Mouse (Mus musculus) MEL (cell line): ENCODE measurements at regions not wholly inside any gene's neighbourhood (a gene's known extent, or its start where the extent isn't known, plus 50 kb on each side); places are given as distances from the start of the nearest gene placed in this dataset.

Experiments
- DNase-seq: peaks from one replicate; pipeline ENCODE4 v3.0.0; 2011; ENCODE audit warnings: low read depth, low spot score
- H3K27ac ChIP-seq: 2 replicates; pipeline ENCODE4 v1.5.1; 2012; ENCODE audit warnings: low read depth, mild to moderate bottlenecking, control low read depth, low read length, moderate library complexity; ENCODE audit not compliant: control insufficient read depth
- H3K27me3 ChIP-seq, 2 experiments: fragments of 150-350 bp in 1 of 2; sonication (generic) in 1 of 2; 2 replicates each; pipeline ENCODE4 v1.6.1; 2012; ENCODE audit warnings: low read length in 2 of 2, mild to moderate bottlenecking in 2 of 2, improper control_type of control experiment in 1 of 2, moderate library complexity in 1 of 2; ENCODE audit not compliant: insufficient read depth in 2 of 2, control insufficient read depth in 1 of 2
- H3K36me3 ChIP-seq, 2 experiments: 2 replicates each; pipeline ENCODE4 v1.6.1; 2012 to 2014; ENCODE audit warnings: low read length in 2 of 2, improper control_type of control experiment in 1 of 2, inconsistent platforms in 1 of 2, mild to moderate bottlenecking in 1 of 2; ENCODE audit not compliant: insufficient read depth in 2 of 2, control insufficient read depth in 1 of 2
- H3K4me1 ChIP-seq, 2 experiments: fragments of 150-350 bp in 1 of 2; sonication (generic) in 1 of 2; 2 replicates each; pipeline ENCODE4 v1.6.1; 2012; ENCODE audit warnings: low read length in 2 of 2, improper control_type of control experiment in 1 of 2, mild to moderate bottlenecking in 1 of 2; ENCODE audit not compliant: insufficient read depth in 2 of 2, control insufficient read depth in 1 of 2
- H3K4me3 ChIP-seq, 2 experiments: fragments of 150-350 bp in 1 of 2; sonication (generic) in 1 of 2; 2 replicates each; pipeline ENCODE4 v1.5.1; 2012; ENCODE audit warnings: low read depth in 2 of 2, low read length in 2 of 2, mild to moderate bottlenecking in 2 of 2, moderate library complexity in 2 of 2, control low read depth in 1 of 2, improper control_type of control experiment in 1 of 2; ENCODE audit not compliant: control insufficient read depth in 1 of 2, insufficient read depth in 1 of 2
- H3K79me2 ChIP-seq: 2 replicates; pipeline ENCODE4 v1.6.1; 2012; ENCODE audit warnings: mild to moderate bottlenecking, low read length, moderate library complexity; ENCODE audit not compliant: control insufficient read depth, poor library complexity, insufficient read depth
- H3K9ac ChIP-seq: 2 replicates; pipeline ENCODE4 v1.6.1; 2012; ENCODE audit warnings: low read depth, mild to moderate bottlenecking, control low read depth, low read length, moderate library complexity; ENCODE audit not compliant: control insufficient read depth, poor library complexity, severe bottlenecking
- H3K9me3 ChIP-seq: fragments of 150-350 bp; sonication (generic); replicated peaks from 2 replicates; pipeline ENCODE4 v1.6.1; 2012; ENCODE audit warnings: mild to moderate bottlenecking, low read length, improper control_type of control experiment, moderate library complexity; ENCODE audit not compliant: insufficient read depth
- BHLHE40 ChIP-seq: IDR thresholded peaks from 2 replicates; pipeline ENCODE4 v1.6.1; 2012; ENCODE audit warnings: low read depth, mild to moderate bottlenecking, inconsistent platforms, low read length, improper control_type of control experiment, borderline replicate concordance
- CHD1 ChIP-seq: IDR thresholded peaks from 2 replicates; pipeline ENCODE4 v1.6.1; 2012; ENCODE audit warnings: low read depth, mild to moderate bottlenecking, inconsistent platforms, low read length, improper control_type of control experiment
- CHD2 ChIP-seq: IDR thresholded peaks from 2 replicates; pipeline ENCODE4 v1.6.1; 2011; ENCODE audit warnings: low read length, improper control_type of control experiment
- CTCF ChIP-seq, 3 experiments: IDR thresholded peaks in 2 of 3; conservative IDR thresholded peaks in 1 of 3; 2 replicates each; pipeline ENCODE4 v1.5.1; 2011 to 2012; ENCODE audit warnings: low read length in 3 of 3, low read depth in 2 of 3, mild to moderate bottlenecking in 2 of 3, improper control_type of control experiment in 1 of 3, inconsistent platforms in 1 of 3, mixed read lengths in 1 of 3, moderate library complexity in 1 of 3; ENCODE audit not compliant: control insufficient read depth in 1 of 3, insufficient read depth in 1 of 3, poor library complexity in 1 of 3, severe bottlenecking in 1 of 3
- EP300 ChIP-seq, 2 experiments: IDR thresholded peaks; 2 replicates each; pipeline ENCODE4 v1.6.1; 2011; ENCODE audit warnings: improper control_type of control experiment in 2 of 2, low read length in 2 of 2, low read depth in 1 of 2, mild to moderate bottlenecking in 1 of 2
- ETS1 ChIP-seq: IDR thresholded peaks from 2 replicates; pipeline ENCODE4 v1.6.1; 2012; ENCODE audit warnings: low read depth, mild to moderate bottlenecking, inconsistent platforms, low read length, improper control_type of control experiment, moderate library complexity
- GABPA ChIP-seq: IDR thresholded peaks from 2 replicates; pipeline ENCODE4 v1.6.1; 2012; ENCODE audit warnings: low read depth, mild to moderate bottlenecking, inconsistent platforms, low read length, improper control_type of control experiment, moderate library complexity
- GATA1 ChIP-seq: IDR thresholded peaks from 2 replicates; pipeline ENCODE4 v1.6.1; 2011; ENCODE audit warnings: low read depth, low read length, improper control_type of control experiment
- HCFC1 ChIP-seq: IDR thresholded peaks from 2 replicates; pipeline ENCODE4 v1.6.1; 2012; ENCODE audit warnings: low read depth, mild to moderate bottlenecking, inconsistent platforms, low read length, improper control_type of control experiment, moderate library complexity
- JUND ChIP-seq: IDR thresholded peaks from 2 replicates; pipeline ENCODE4 v1.6.1; 2011; ENCODE audit warnings: low read depth, mild to moderate bottlenecking, improper control_type of control experiment, low read length
- MAFK ChIP-seq: IDR thresholded peaks from 2 replicates; pipeline ENCODE4 v1.6.1; 2011; ENCODE audit warnings: low read depth, mild to moderate bottlenecking, low read length, improper control_type of control experiment, borderline replicate concordance
- MAX ChIP-seq: IDR thresholded peaks from 2 replicates; pipeline ENCODE4 v1.6.1; 2011; ENCODE audit warnings: low read length, improper control_type of control experiment
- MAZ ChIP-seq: IDR thresholded peaks from 2 replicates; pipeline ENCODE4 v1.6.1; 2012; ENCODE audit warnings: low read depth, mild to moderate bottlenecking, inconsistent platforms, low read length, improper control_type of control experiment
- MEF2A ChIP-seq: IDR thresholded peaks from 2 replicates; pipeline ENCODE4 v1.6.1; 2014; ENCODE audit warnings: low read depth, mild to moderate bottlenecking, inconsistent platforms, low read length, improper control_type of control experiment; ENCODE audit not compliant: poor library complexity, insufficient replicate concordance, severe bottlenecking; ENCODE audit errors: extremely low read depth
- MXI1 ChIP-seq: IDR thresholded peaks from 2 replicates; pipeline ENCODE4 v1.6.1; 2011; ENCODE audit warnings: mild to moderate bottlenecking, low read depth, low read length, improper control_type of control experiment
- MYB ChIP-seq: IDR thresholded peaks from 2 replicates; pipeline ENCODE4 v1.6.1; 2011; ENCODE audit warnings: mild to moderate bottlenecking, low read depth, low read length, improper control_type of control experiment
- MYC ChIP-seq: IDR thresholded peaks from 2 replicates; pipeline ENCODE4 v1.6.1; 2011; ENCODE audit warnings: low read depth, mild to moderate bottlenecking, low read length, improper control_type of control experiment, moderate library complexity
- POLR2A ChIP-seq, 2 experiments: IDR thresholded peaks; 2 replicates each; pipeline ENCODE4 v1.6.1; 2011 to 2012; ENCODE audit warnings: low read length in 2 of 2, mild to moderate bottlenecking in 2 of 2, control low read depth in 1 of 2, improper control_type of control experiment in 1 of 2, low read depth in 1 of 2, moderate library complexity in 1 of 2; ENCODE audit not compliant: control insufficient read depth in 1 of 2, insufficient read depth in 1 of 2, poor library complexity in 1 of 2
- POLR2AphosphoS5 ChIP-seq: IDR thresholded peaks from 2 replicates; pipeline ENCODE4 v1.6.1; 2012; ENCODE audit warnings: low read depth, borderline replicate concordance, mild to moderate bottlenecking, inconsistent platforms, low read length, moderate library complexity, mixed read lengths
- TCF12 ChIP-seq: IDR thresholded peaks from 2 replicates; pipeline ENCODE4 v1.6.1; 2014; ENCODE audit warnings: low read depth, mild to moderate bottlenecking, inconsistent platforms, low read length, improper control_type of control experiment, moderate library complexity
- USF1 ChIP-seq: IDR thresholded peaks from 2 replicates; pipeline ENCODE4 v1.6.1; 2014; ENCODE audit warnings: low read depth, mild to moderate bottlenecking, inconsistent platforms, low read length, improper control_type of control experiment, moderate library complexity
- ZC3H11A ChIP-seq: IDR thresholded peaks from 2 replicates; pipeline ENCODE4 v1.6.1; 2012; ENCODE audit warnings: low read depth, mild to moderate bottlenecking, inconsistent platforms, low read length, improper control_type of control experiment

DNA sequence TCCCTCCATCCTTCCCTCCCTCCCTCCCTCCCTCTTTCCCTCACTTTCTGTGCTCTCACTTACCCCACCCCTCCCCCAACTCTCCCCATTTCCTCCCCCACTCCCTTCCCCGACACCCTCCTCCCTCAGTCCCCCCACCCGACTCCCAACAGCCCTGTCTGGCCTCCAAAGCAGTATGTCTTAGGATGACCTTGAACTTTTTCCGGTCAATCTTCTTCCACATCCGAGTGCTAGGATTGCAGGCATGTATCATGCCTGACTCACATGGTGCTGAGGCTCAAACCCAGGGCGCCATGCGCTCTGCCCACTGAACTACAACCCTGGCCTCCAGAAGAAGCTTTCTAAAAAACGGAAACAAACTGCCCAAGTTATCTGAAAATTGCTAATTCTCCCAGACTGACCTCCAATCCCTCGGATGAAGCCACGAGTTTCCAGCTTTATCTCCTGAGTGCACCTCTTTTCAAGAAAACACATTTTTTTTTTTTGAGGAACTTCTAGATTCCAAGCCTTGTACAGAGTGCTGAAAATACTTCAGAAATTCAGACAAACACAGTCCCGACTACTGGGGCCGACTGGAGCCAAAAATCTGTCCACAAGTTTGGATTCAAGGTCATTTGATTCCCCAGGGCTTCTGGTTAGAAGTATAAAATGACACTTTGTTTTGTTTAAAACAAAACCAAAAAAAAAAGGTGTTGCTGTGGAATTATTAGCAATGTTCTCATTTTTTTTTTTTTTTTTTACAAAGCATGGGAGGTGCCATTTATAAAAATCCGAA, 141.7 kb upstream of the Tbca start:
- Histone ChIP-seq H3K4me3 (no peak overlapping the region), H3K27me3 (peaks cover 0 to 1% of the 10 kb centered on the region in 2 experiments; a peak in 2 of 4 replicates), H3K27ac (no peak overlapping the region), H3K36me3 (no peaks in the 10 kb centered on the region), H3K9ac (no peak overlapping the region), H3K79me2 (no peaks in the 10 kb centered on the region), H3K4me1 (no peaks in the 10 kb centered on the region), H3K9me3 (no peaks in the 10 kb centered on the region)
- no peak for DNase-seq
- no peak for TF ChIP-seq MYC
- no peak for TF ChIP-seq ETS1
- TF ChIP-seq GATA1, result no peak
- no peak for TF ChIP-seq JUND

- Histone ChIP-seq H3K36me3 (no peaks in the 10 kb centered on the region), H3K27me3 (peaks cover 0 to 1% of the 10 kb centered on the region in 2 experiments; a peak in 2 of 4 replicates), H3K4me3 (no peak overlapping the region), H3K9me3 (no peaks in the 10 kb centered on the region), H3K4me1 (no peaks in the 10 kb centered on the region), H3K79me2 (no peaks in the 10 kb centered on the region), H3K27ac (no peak overlapping the region), H3K9ac (no peak overlapping the region)
- DNase-seq, result no peak
- TF ChIP-seq MAZ (no peak), CHD1 (no peak), CTCF (IDR thresholded peaks at IDR 0.05 in 2 of 3, conservative IDR thresholded peaks at IDR 0.05 in 1 of 3; ENCODE audit: control insufficient read depth in 1 of 3, insufficient read depth in 1 of 3, low read depth in 2 of 3, low read length in 3 of 3, poor library complexity in 1 of 3, severe bottlenecking in 1 of 3) (no peak)
Measured at GRCm38 (mm10) chr13:94647566-94647965, 141.1 kb upstream of the Tbca start.

- no peak for TF ChIP-seq CHD2
- no peak for TF ChIP-seq USF1
- no peak for TF ChIP-seq MAZ
- no peak for TF ChIP-seq MXI1
- no peak for TF ChIP-seq MAFK
- TF ChIP-seq GATA1, result no peak
- TF ChIP-seq MEF2A, result no peak
- TF ChIP-seq CTCF (IDR thresholded peaks at IDR 0.05 in 2 of 3, conservative IDR thresholded peaks at IDR 0.05 in 1 of 3; ENCODE audit: control insufficient read depth in 1 of 3, insufficient read depth in 1 of 3, low read depth in 2 of 3, low read length in 3 of 3, poor library complexity in 1 of 3, severe bottlenecking in 1 of 3), result no peak
- no peak for TF ChIP-seq HCFC1
- no peak for TF ChIP-seq MYC
- no peak for TF ChIP-seq GABPA
- TF ChIP-seq TCF12, result no peak
- no peak for TF ChIP-seq BHLHE40
- TF ChIP-seq ETS1, result no peak
- no peak for TF ChIP-seq MYB
- TF ChIP-seq POLR2AphosphoS5, result no peak
- no peak for TF ChIP-seq EP300 (IDR thresholded peaks at IDR 0.05; ENCODE audit: low read depth in 1 of 2, low read length in 2 of 2)
- TF ChIP-seq MAX, result no peak
- no peak for TF ChIP-seq POLR2A (IDR thresholded peaks at IDR 0.05; ENCODE audit: control insufficient read depth in 1 of 2, insufficient read depth in 1 of 2, low read depth in 1 of 2, low read length in 2 of 2, poor library complexity in 1 of 2)
- TF ChIP-seq ZC3H11A, result no peak
- H3K4me3 ChIP-seq, result no peak overlapping the region
- H3K79me2 ChIP-seq, result no peaks in the 10 kb centered on the region
- no peak overlapping the region for H3K9ac ChIP-seq
- H3K27me3 ChIP-seq, result peaks cover 0 to 1% of the 10 kb centered on the region in 2 experiments; a peak in 2 of 4 replicates
- no peak for DNase-seq
- H3K4me1 ChIP-seq, result no peaks in the 10 kb centered on the region
- no peak overlapping the region for H3K27ac ChIP-seq
- no peaks in the 10 kb centered on the region for H3K9me3 ChIP-seq
- no peaks in the 10 kb centered on the region for H3K36me3 ChIP-seq
Measured at GRCm38 (mm10) chr13:94650951-94651350, 137.8 kb upstream of the Tbca start.
